Mouse (Mus musculus) intestine, postnatal 0 days (tissue): ENCODE measurements around the gene Coro6. TPM values are rescaled to one million over a fixed set of nuclear protein-coding genes. Genes with fewer than 3 reads are reported as not detected.

Experiments used
- ATAC-seq: fragments of 200-750 bp; cut with Nextera tagmentation; 2 replicates; pipeline ENCODE4 v1.8.0; 2017; ENCODE audit warnings: mild to moderate bottlenecking, moderate TSS enrichment, moderate library complexity
- H3K27ac ChIP-seq: fragments of 300-500 bp; sonication (generic); 2 replicates; pipeline ENCODE4 v1.5.1; 2014; ENCODE audit warnings: mild to moderate bottlenecking, low read depth, low read length, moderate library complexity
- H3K27me3 ChIP-seq: fragments of 300-500 bp; sonication (generic); replicated peaks from 2 replicates; pipeline ENCODE4 v1.6.1; 2014; ENCODE audit warnings: low read length, mixed read lengths; ENCODE audit not compliant: control insufficient read depth, insufficient read depth
- H3K36me3 ChIP-seq: fragments of 300-500 bp; sonication (generic); 2 replicates; pipeline ENCODE4 v1.6.1; 2014; ENCODE audit warnings: mild to moderate bottlenecking, moderate library complexity; ENCODE audit not compliant: control insufficient read depth, insufficient read depth
- H3K4me1 ChIP-seq: fragments of 300-500 bp; sonication (generic); replicated peaks from 2 replicates; pipeline ENCODE4 v1.6.1; 2014; ENCODE audit warnings: antibody characterized with exemption, low read length, mixed read lengths; ENCODE audit not compliant: control insufficient read depth, insufficient read depth
- H3K4me2 ChIP-seq: fragments of 300-500 bp; sonication (generic); replicated peaks from 2 replicates; pipeline ENCODE4 v1.6.1; 2014; ENCODE audit warnings: low read depth, mild to moderate bottlenecking, moderate library complexity
- H3K4me3 ChIP-seq: fragments of 300-500 bp; sonication (generic); 2 replicates; pipeline ENCODE4 v1.5.1; 2014; ENCODE audit warnings: low read depth, low read length
- H3K9ac ChIP-seq: fragments of 300-500 bp; sonication (generic); 2 replicates; pipeline ENCODE4 v1.6.1; 2014; ENCODE audit warnings: mild to moderate bottlenecking, low read depth, low read length
- H3K9me3 ChIP-seq: fragments of 300-500 bp; sonication (generic); 2 replicates; pipeline ENCODE4 v1.6.1; 2016; ENCODE audit warnings: mixed run types; ENCODE audit not compliant: control insufficient read depth
- CTCF ChIP-seq: sonication (generic); IDR thresholded peaks from 2 replicates; pipeline ENCODE4 v1.5.1; 2016; ENCODE audit warnings: low read depth, mild to moderate bottlenecking, control low read depth, antibody characterized with exemption, moderate library complexity
- WGBS: fragments of 180-500 bp; shearing (Covaris S2); extraction: QIAGEN DNeasy Blood & Tissue Kit; methylation state at CpG from one replicate; pipeline ENCODE4 v1.1.7; 2014; 5-methylcytosine and 5-hydroxymethylcytosine counted together
- polyA plus RNA-seq: library from polyadenylated mRNA; unstranded; fragments of >200 nt; fragmentation: Nextera tagmentation; extraction: Ambion mirVana; gene quantifications from 2 replicates; pipeline ENCODE4 v1.2.1, GENCODE M21; 2015

Coro6 gene
- polyA plus RNA-seq, 1 experiment from 2014 or later, result 0.18 TPM

GRCm38 (mm10) chr11:77518051-77518798 is 56.0 kb downstream of the Coro6 start:
- Histone ChIP-seq H3K4me1 (peaks cover 4% of the 10 kb centered on the region; the same call in 1 of the 2 replicates), H3K4me2 (no peak overlapping the region), H3K36me3 (no peaks in the 10 kb centered on the region), H3K9me3 (no peaks in the 10 kb centered on the region), H3K4me3 (no peak overlapping the region), H3K27ac (no peak overlapping the region), H3K9ac (no peak overlapping the region), H3K27me3 (0 out of 2 replicates have a peak, but pooled peaks cover 4% of the 10 kb centered on the region)
- 78% methylated on average over 27 of the region's 27 CpGs for WGBS
- ATAC-seq, result no peak
- TF ChIP-seq CTCF, result no peak

GRCm38 (mm10) chr11:77519043-77519442 is 56.8 kb downstream of the Coro6 start, which contains the start of gene Gm10392:
Gene Gm10392, minus strand, starts transcription at chr11:77519198.
- H3K9me3 ChIP-seq, result no peaks in the 10 kb centered on the region
- no peak within 1 kb of the TSS for H3K27ac ChIP-seq
- no peak for ATAC-seq
- H3K27me3 ChIP-seq, result 0 out of 2 replicates have a peak, but pooled peaks cover 4% of the 10 kb centered on the region
- no peak for TF ChIP-seq CTCF
- no peaks in the 10 kb centered on the region for H3K36me3 ChIP-seq
- no peak within 1 kb of the TSS for H3K4me2 ChIP-seq
- no peak within 1 kb of the TSS for H3K4me3 ChIP-seq
- WGBS, result 64% methylated on average over 5 of the region's 5 CpGs
- no peak within 1 kb of the TSS for H3K9ac ChIP-seq
- H3K4me1 ChIP-seq, result peaks cover 3% of the 10 kb centered on the region; the same call in 1 of the 2 replicates

Other genes with a start within 250 kb of the Coro6 start
- 2.7 and 3.3 TPM in 2 replicates for gene Ssh2, start 246.1 kb upstream of the Coro6 start, polyA plus RNA-seq
- 2.1 TPM in 2 replicates for gene Ankrd13b, start 27.3 kb downstream of the Coro6 start, polyA plus RNA-seq
- gene Git1, start 31.2 kb downstream of the Coro6 start, polyA plus RNA-seq, result 21.2 and 21.9 TPM in 2 replicates
- 2.2 and 3.3 TPM in 2 replicates for gene Abhd15, start 52.7 kb downstream of the Coro6 start, polyA plus RNA-seq
- 20.2 and 22.9 TPM in 2 replicates for gene Trp53i13, start 53.6 kb downstream of the Coro6 start, polyA plus RNA-seq
- gene Gm10392, start 56.8 kb downstream of the Coro6 start, polyA plus RNA-seq, result not detected in 2 replicates
- 8.6 and 9.3 TPM in 2 replicates for gene Taok1, start 145.4 kb downstream of the Coro6 start, polyA plus RNA-seq
- 4.6 and 7.2 TPM in 2 replicates for gene Nufip2, start 223.7 kb downstream of the Coro6 start, polyA plus RNA-seq